Mouse (Mus musculus) G1E (cell line): ENCODE results near the gene Ncbp1.

Experiments used
- CTCF ChIP-seq: IDR thresholded peaks from 2 replicates; pipeline ENCODE4 v1.5.1; 2012; ENCODE audit warnings: low read depth, low read length, inconsistent platforms, mixed read lengths
- GATA1 ChIP-seq: IDR thresholded peaks from 2 replicates; pipeline ENCODE4 v1.6.1; 2012; ENCODE audit warnings: borderline replicate concordance, low read length, inconsistent platforms, mixed read lengths
- GATA2 ChIP-seq: IDR thresholded peaks from 2 replicates; pipeline ENCODE4 v1.6.1; 2012; ENCODE audit warnings: low read depth, low read length, inconsistent platforms, borderline replicate concordance
- POLR2AphosphoS5 ChIP-seq: IDR thresholded peaks from 2 replicates; pipeline ENCODE4 v1.6.1; 2012; ENCODE audit warnings: low read depth, low read length, inconsistent platforms; ENCODE audit not compliant: insufficient replicate concordance
- TAL1 ChIP-seq: conservative IDR thresholded peaks from 2 replicates; pipeline ENCODE4 v1.6.1; 2012; ENCODE audit warnings: low read depth, low read length, inconsistent platforms, mixed read lengths

GRCm38 (mm10) chr4:46117536-46117935 is 20.9 kb upstream of the Ncbp1 start:
- no peak for TF ChIP-seq CTCF
- no peak for TF ChIP-seq POLR2AphosphoS5
- TF ChIP-seq TAL1, result no peak
- TF ChIP-seq GATA2, result no peak
- no peak for TF ChIP-seq GATA1
